Mouse (Mus musculus) midbrain, postnatal 0 days (tissue): ENCODE measurements around the gene Aunip. TPM values are rescaled to one million over a fixed set of nuclear protein-coding genes. Genes with fewer than 3 reads are reported as not detected.

Experiments
- ATAC-seq: fragments of 200-750 bp; cut with Nextera tagmentation; 2 replicates; pipeline ENCODE4 v1.8.0; 2017; ENCODE audit warnings: moderate number of reproducible peaks, mild to moderate bottlenecking, moderate TSS enrichment, moderate library complexity; ENCODE audit not compliant: low FRiP score
- DNase-seq: peaks from one replicate; pipeline ENCODE4 v3.0.0-alpha.2; 2015; ENCODE audit warnings: low spot score
- H3K27ac ChIP-seq: fragments of 300-500 bp; sonication (generic); 2 replicates; pipeline ENCODE4 v1.5.1; 2014; ENCODE audit warnings: low read depth, mild to moderate bottlenecking, low read length, mixed read lengths
- H3K27me3 ChIP-seq: fragments of 300-500 bp; sonication (generic); 2 replicates; pipeline ENCODE4 v1.6.1; 2014; ENCODE audit warnings: low read length, control low read depth, mixed read lengths; ENCODE audit not compliant: insufficient read depth
- H3K36me3 ChIP-seq: fragments of 300-500 bp; sonication (generic); 2 replicates; pipeline ENCODE4 v1.6.1; 2014; ENCODE audit warnings: low read length, control low read depth, mixed read lengths; ENCODE audit not compliant: insufficient read depth
- H3K4me1 ChIP-seq: fragments of 300-500 bp; sonication (generic); 2 replicates; pipeline ENCODE4 v1.6.1; 2014; ENCODE audit warnings: mild to moderate bottlenecking, control low read depth, antibody characterized with exemption, low read length, mixed read lengths; ENCODE audit not compliant: insufficient read depth
- H3K4me2 ChIP-seq: fragments of 300-500 bp; sonication (generic); 2 replicates; pipeline ENCODE4 v1.6.1; 2014; ENCODE audit warnings: low read depth, mild to moderate bottlenecking, low read length, mixed read lengths; ENCODE audit not compliant: poor library complexity, severe bottlenecking
- H3K4me3 ChIP-seq: fragments of 300-500 bp; sonication (generic); 2 replicates; pipeline ENCODE4 v1.5.1; 2014; ENCODE audit warnings: low read depth, mild to moderate bottlenecking, low read length, moderate library complexity
- H3K9ac ChIP-seq: fragments of 300-500 bp; sonication (generic); replicated peaks from 2 replicates; pipeline ENCODE4 v1.6.1; 2014; ENCODE audit warnings: mild to moderate bottlenecking, low read length, moderate library complexity, mixed read lengths; ENCODE audit not compliant: poor library complexity, severe bottlenecking
- H3K9me3 ChIP-seq: fragments of 300-500 bp; sonication (generic); 2 replicates; pipeline ENCODE4 v1.6.1; 2016; ENCODE audit warnings: low read length, control low read depth
- CTCF ChIP-seq: IDR thresholded peaks from 2 replicates; pipeline ENCODE4 v1.5.1; 2016; ENCODE audit warnings: antibody characterized with exemption, mild to moderate bottlenecking
- WGBS: fragments of 180-500 bp; shearing (Covaris S2); extraction: QIAGEN DNeasy Blood & Tissue Kit; methylation state at CpG from one replicate; pipeline ENCODE4 v1.1.7; 2014; 5-methylcytosine and 5-hydroxymethylcytosine counted together
- microRNA-seq: library from miRNA; unstranded; fragments of <30 nt; microRNA quantifications from one replicate; pipeline ENCODE4, GENCODE M21; 2016; ENCODE audit warnings: borderline number of aligned reads
- polyA plus RNA-seq: library from polyadenylated mRNA; unstranded; fragments of >200 nt; fragmentation: Nextera tagmentation; extraction: Ambion mirVana; gene quantifications from 2 replicates; pipeline ENCODE4 v1.2.1, GENCODE M21; 2015
- total RNA-seq: library from RNA; depleted of rRNA; stranded (reverse); fragments of >200 nt; gene quantifications from 2 replicates; pipeline ENCODE4 v1.2.3, GENCODE M21; 2014; rRNA removed

Aunip gene
- total and polyA plus RNA-seq, 2 experiments from 2014 or later: 0.91 to 1.5 TPM

DNA sequence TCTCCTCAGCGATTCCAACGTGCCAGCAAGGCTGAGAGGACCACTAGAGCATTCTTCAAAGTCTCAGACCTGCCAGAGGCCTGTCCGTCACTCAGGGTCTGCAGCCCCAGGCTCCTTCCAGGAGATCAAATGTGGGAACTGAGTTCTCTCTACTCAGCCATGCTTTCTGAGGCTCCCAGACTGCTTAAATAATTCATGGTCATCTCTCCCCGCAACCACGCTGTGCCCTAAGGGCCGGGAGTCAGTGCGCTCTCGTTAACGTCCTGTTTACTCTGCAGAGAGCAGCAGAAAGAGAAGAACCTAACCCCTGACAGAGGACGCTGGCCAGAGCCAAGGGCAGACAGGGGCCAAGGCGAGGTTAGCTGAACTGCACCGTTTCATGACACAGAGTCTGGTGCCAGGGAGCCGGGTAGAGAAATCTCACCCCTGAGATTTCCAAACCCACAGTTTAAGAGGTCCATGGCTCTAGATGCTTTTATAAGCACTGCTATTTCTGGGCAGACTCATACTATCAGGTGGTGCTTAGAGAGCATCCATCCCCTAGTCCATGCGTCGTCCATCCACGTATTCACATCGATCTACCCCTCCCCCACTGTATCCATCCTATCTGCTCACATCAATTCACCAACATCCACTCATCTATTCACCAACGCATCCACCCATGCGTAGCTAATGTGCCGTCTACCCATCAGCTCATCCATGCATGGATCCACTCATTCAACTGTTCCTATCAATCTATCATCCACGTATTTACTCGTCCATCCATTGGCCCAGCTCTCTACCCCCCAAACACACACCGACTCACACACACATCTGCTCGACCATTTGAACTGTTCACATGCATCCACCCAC lies 61.9 kb downstream of the Aunip start:
- no peak overlapping the region for H3K4me2 ChIP-seq
- H3K9me3 ChIP-seq: no peaks in the 10 kb centered on the region
- no peak overlapping the region for H3K9ac ChIP-seq
- no peaks in the 10 kb centered on the region for H3K4me1 ChIP-seq
- H3K36me3 ChIP-seq: no peaks in the 10 kb centered on the region
- DNase-seq (no peak), ATAC-seq (0 out of 2 replicates have a peak, but pooled peaks have one; percentile 17)
- H3K27me3 ChIP-seq: no peaks in the 10 kb centered on the region
- 67% methylated on average over 24 of the region's 24 CpGs for WGBS
- H3K27ac ChIP-seq: no peak overlapping the region; the same call in 1 of the 2 replicates
- no peak overlapping the region for H3K4me3 ChIP-seq
- no peak for TF ChIP-seq CTCF

Small RNAs within 50 kb of the gene (microRNA-seq; reads per million reads assigned to microRNA genes)
- gene Gm23634 (not detected), gene Mir6403 (not detected)

Other genes starting within 250 kb of the Aunip start
- 44.8 and 49.7 TPM in 2 replicates for gene Pdik1l, start 223.1 kb upstream of the Aunip start, total RNA-seq
- gene Pdik1l, start 223.1 kb upstream of the Aunip start, polyA plus RNA-seq: 27.6 and 30.8 TPM in 2 replicates
- 1.5 and 2.0 TPM in 2 replicates for gene Trim63, start 195.9 kb upstream of the Aunip start, total RNA-seq
- gene Trim63, start 195.9 kb upstream of the Aunip start, polyA plus RNA-seq: 0.49 and 0.73 TPM in 2 replicates
- gene Slc30a2, start 167.8 kb upstream of the Aunip start, total RNA-seq: not detected in 2 replicates
- gene Slc30a2, start 167.8 kb upstream of the Aunip start, polyA plus RNA-seq: 0.17 and 0.21 TPM in 2 replicates
- gene Extl1, start 127.1 kb upstream of the Aunip start, total RNA-seq: 2.1 and 2.2 TPM in 2 replicates
- gene Extl1, start 127.1 kb upstream of the Aunip start, polyA plus RNA-seq: 0.79 and 1.2 TPM in 2 replicates
- 8.3 and 11.6 TPM in 2 replicates for gene Pafah2, start 114.7 kb upstream of the Aunip start, total RNA-seq
- 5.7 and 6.7 TPM in 2 replicates for gene Pafah2, start 114.7 kb upstream of the Aunip start, polyA plus RNA-seq
- 1,269 and 1,609 TPM in 2 replicates for gene Stmn1, start 42.7 kb upstream of the Aunip start, total RNA-seq
- gene Stmn1, start 42.7 kb upstream of the Aunip start, polyA plus RNA-seq: 6,261 and 6,359 TPM in 2 replicates
- 69.2 and 97.8 TPM in 2 replicates for gene Paqr7, start 14.3 kb upstream of the Aunip start, total RNA-seq
- 38.9 and 41.3 TPM in 2 replicates for gene Paqr7, start 14.3 kb upstream of the Aunip start, polyA plus RNA-seq
- 135 and 167 TPM in 2 replicates for gene Mtfr1l, start 24.4 kb downstream of the Aunip start, total RNA-seq
- gene Mtfr1l, start 24.4 kb downstream of the Aunip start, polyA plus RNA-seq: 191 and 196 TPM in 2 replicates
- gene Selenon, start 41.2 kb downstream of the Aunip start, total RNA-seq: 22.8 and 26.1 TPM in 2 replicates
- gene Selenon, start 41.2 kb downstream of the Aunip start, polyA plus RNA-seq: 9.1 and 9.4 TPM in 2 replicates
- gene Man1c1, start 193.3 kb downstream of the Aunip start, total RNA-seq: 17.1 and 28.7 TPM in 2 replicates
- gene Man1c1, start 193.3 kb downstream of the Aunip start, polyA plus RNA-seq: 2.7 and 3.4 TPM in 2 replicates